Mouse (Mus musculus) cerebellum, adult 2 months (tissue): ENCODE measurements at regions not wholly inside any gene's neighbourhood (a gene's known extent, or its start where the extent isn't known, plus 50 kb on each side); places are given as distances from the start of the nearest gene placed in this dataset.

Experiments used
- CTCF ChIP-seq: fragments of 200-500 bp; IDR thresholded peaks from 2 replicates; pipeline ENCODE4 v1.5.1; 2011; ENCODE audit warnings: low read depth, mild to moderate bottlenecking, control low read depth, low read length, moderate library complexity, borderline replicate concordance; ENCODE audit not compliant: insufficient read depth
- POLR2A ChIP-seq: fragments of 200-500 bp; IDR thresholded peaks from 2 replicates; pipeline ENCODE4 v1.6.1; 2011; ENCODE audit warnings: low read length, control low read depth, borderline replicate concordance; ENCODE audit not compliant: insufficient read depth

DNA sequence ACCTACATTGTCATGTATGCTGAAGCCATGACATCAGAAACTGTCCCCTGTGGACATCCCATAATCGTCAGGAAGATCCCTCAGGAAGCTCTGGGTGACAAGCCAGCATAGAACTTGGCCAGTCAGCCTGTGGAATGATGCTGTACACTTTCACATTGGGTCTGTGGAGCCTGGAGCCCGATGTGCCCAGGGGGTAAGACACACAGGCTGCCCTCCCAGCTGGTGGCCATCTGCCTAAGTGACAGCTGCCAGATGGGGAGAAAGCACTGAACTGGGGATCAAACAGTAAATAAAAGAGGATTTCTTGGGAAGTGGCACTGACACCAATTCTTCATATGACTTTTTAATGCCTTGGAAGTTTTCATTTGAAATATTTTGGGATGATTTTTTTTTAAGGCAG is 486.8 kb downstream of the Efnb2 start:
- no peak for TF ChIP-seq CTCF
- TF ChIP-seq POLR2A, result no peak
